Comparison of ENCODE assay signal across 22 mouse cellular contexts in the genomic region with DNA sequence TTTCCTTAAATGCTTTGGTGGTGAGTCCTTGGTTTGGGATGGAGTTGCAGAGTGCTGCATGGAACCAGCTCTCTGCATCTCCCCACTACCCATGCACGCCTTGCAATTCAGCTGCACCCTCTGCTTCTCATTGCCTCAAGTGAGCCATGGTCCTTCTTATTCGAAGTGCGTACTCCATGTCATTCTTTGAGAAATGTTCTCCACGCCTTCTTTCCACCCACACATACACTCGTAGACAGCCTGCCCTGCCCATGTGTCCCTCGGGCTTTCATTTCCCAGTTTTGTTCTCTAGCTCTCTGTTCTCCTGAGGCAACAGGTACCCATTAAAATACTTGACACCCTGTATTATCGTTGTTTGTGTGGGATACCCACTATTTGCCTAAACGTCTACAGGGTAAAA.
DNase-seq lines count a peak whose midpoint lies in the region; ATAC-seq and TF ChIP-seq lines count a peak whose summit lies in the region.
"Had no signal": no experiment of that assay in that cellular context is flagged by ENCODE, and none has a peak within 500 bp of the region (broad histone marks: within the 10 kb centered on the region; RNA-seq: fewer than 3 reads in every experiment).

No protein-coding gene starts in this region.

- no peaks in the 10 kb centered on the region for H3K36me3 ChIP-seq in hindbrain, embryonic 15.5 days
- no peaks in the 10 kb centered on the region for H3K36me3 ChIP-seq in hindbrain, embryonic 14.5 days (replicated peaks; ENCODE audit: control insufficient read depth, insufficient read depth)
- no peaks in the 10 kb centered on the region for H3K36me3 ChIP-seq in embryonic facial prominence, embryonic 15.5 days
- no peaks in the 10 kb centered on the region for H3K36me3 ChIP-seq in stomach, embryonic 15.5 days

- ATAC-seq in hindbrain, embryonic 15.5 days (ENCODE audit: low FRiP score, low read depth) = 0 out of 2 replicates have a peak, but pooled peaks have one; percentile 10
- ATAC-seq in hindbrain, embryonic 14.5 days (ENCODE audit: low FRiP score) = no peak
- no peak for ATAC-seq in embryonic facial prominence, embryonic 15.5 days (ENCODE audit: insufficient number of reproducible peaks, low FRiP score, low TSS enrichment, low read depth)
- ATAC-seq in stomach, embryonic 15.5 days (ENCODE audit: insufficient read depth, low FRiP score, low read depth) = no peak
- no peak for ATAC-seq in inflammation-experienced regulatory T-cells, adult 6 months
- ATAC-seq: intestine, embryonic 16.5 days; liver, embryonic 12.5 days had no signal

- peaks cover 18% of the 10 kb centered on the region for H3K4me1 ChIP-seq in hindbrain, embryonic 15.5 days (replicated peaks)
- 0 out of 2 replicates have a peak, but pooled peaks cover 13% of the 10 kb centered on the region for H3K4me1 ChIP-seq in hindbrain, embryonic 14.5 days (replicated peaks; ENCODE audit: control insufficient read depth, insufficient read depth, low read length)
- H3K4me1 ChIP-seq in lung, adult 2 months (ENCODE audit: control insufficient read depth, insufficient read depth, low read length) = peaks cover 5% of the 10 kb centered on the region; the same call in 1 of the 2 replicates
- H3K4me1 ChIP-seq in embryonic facial prominence, embryonic 15.5 days = peaks cover 62% of the 10 kb centered on the region
- peaks cover 24% of the 10 kb centered on the region for H3K4me1 ChIP-seq in stomach, embryonic 15.5 days

- no peak for TF ChIP-seq CTCF in lung, adult 2 months (IDR thresholded peaks at IDR 0.05; ENCODE audit: insufficient read depth, low read length)

- no peak overlapping the region for H3K4me3 ChIP-seq in hindbrain, embryonic 15.5 days
- H3K4me3 ChIP-seq in hindbrain, embryonic 14.5 days (replicated peaks; ENCODE audit: low read length) = no peak overlapping the region
- H3K4me3 ChIP-seq in lung, adult 2 months (replicated peaks; ENCODE audit: extremely low read depth, low read depth, low read length) = no peak overlapping the region
- no peak overlapping the region for H3K4me3 ChIP-seq in embryonic facial prominence, embryonic 15.5 days (replicated peaks)
- no peak overlapping the region for H3K4me3 ChIP-seq in stomach, embryonic 15.5 days (replicated peaks)
- H3K4me3 ChIP-seq: forebrain, embryonic 12.5 days; liver, embryonic 12.5 days; lung, embryonic 15.5 days; myocyte had no signal

- WGBS in hindbrain, embryonic 15.5 days = 69% methylated on average over 8 of the region's 8 CpGs
- WGBS in hindbrain, embryonic 14.5 days = 75% methylated on average over 8 of the region's 8 CpGs
- WGBS in lung, adult 2 months = 58% methylated on average over 8 of the region's 8 CpGs
- 56% methylated on average over 8 of the region's 8 CpGs for WGBS in embryonic facial prominence, embryonic 15.5 days
- WGBS in stomach, embryonic 15.5 days = 74% methylated on average over 8 of the region's 8 CpGs

- H3K4me2 ChIP-seq in hindbrain, embryonic 15.5 days = no peak overlapping the region
- H3K4me2 ChIP-seq in hindbrain, embryonic 14.5 days (replicated peaks) = no peak overlapping the region
- H3K4me2 ChIP-seq in embryonic facial prominence, embryonic 15.5 days (replicated peaks) = no peak overlapping the region
- H3K4me2 ChIP-seq in stomach, embryonic 15.5 days = no peak overlapping the region
- H3K4me2 ChIP-seq: forebrain, embryonic 12.5 days; heart, embryonic 11.5 days; liver, embryonic 12.5 days; lung, embryonic 15.5 days had no signal

- H3K27me3 ChIP-seq in hindbrain, embryonic 15.5 days = no peaks in the 10 kb centered on the region
- no peaks in the 10 kb centered on the region for H3K27me3 ChIP-seq in hindbrain, embryonic 14.5 days (ENCODE audit: control insufficient read depth, insufficient read depth, low read length)
- no peaks in the 10 kb centered on the region for H3K27me3 ChIP-seq in embryonic facial prominence, embryonic 15.5 days
- no peaks in the 10 kb centered on the region for H3K27me3 ChIP-seq in stomach, embryonic 15.5 days (replicated peaks)
- H3K27me3 ChIP-seq: forebrain, embryonic 12.5 days; liver, embryonic 12.5 days; lung, embryonic 15.5 days had no signal

- no peak overlapping the region for H3K9ac ChIP-seq in hindbrain, embryonic 15.5 days
- no peak overlapping the region for H3K9ac ChIP-seq in hindbrain, embryonic 14.5 days
- no peak overlapping the region for H3K9ac ChIP-seq in embryonic facial prominence, embryonic 15.5 days
- no peak overlapping the region for H3K9ac ChIP-seq in stomach, embryonic 15.5 days
- H3K9ac ChIP-seq: forebrain, embryonic 12.5 days; liver, embryonic 12.5 days; lung, embryonic 15.5 days had no signal

- no peaks in the 10 kb centered on the region for H3K9me3 ChIP-seq in hindbrain, embryonic 15.5 days
- H3K9me3 ChIP-seq in hindbrain, embryonic 14.5 days (ENCODE audit: control insufficient read depth, low read length) = no peaks in the 10 kb centered on the region
- H3K9me3 ChIP-seq in embryonic facial prominence, embryonic 15.5 days (replicated peaks) = no peaks in the 10 kb centered on the region
- H3K9me3 ChIP-seq in stomach, embryonic 15.5 days = no peaks in the 10 kb centered on the region
- H3K9me3 ChIP-seq: forebrain, embryonic 12.5 days; liver, embryonic 12.5 days; lung, embryonic 15.5 days had no signal

- H3K27ac ChIP-seq in hindbrain, embryonic 15.5 days (replicated peaks) = no peak overlapping the region; the same call in 1 of the 2 replicates
- H3K27ac ChIP-seq in hindbrain, embryonic 14.5 days = no peak overlapping the region
- peak overlapping the region; percentile 58; the same call in 1 of the 2 replicates for H3K27ac ChIP-seq in embryonic facial prominence, embryonic 15.5 days (replicated peaks)
- peak overlapping the region; percentile 36 for H3K27ac ChIP-seq in stomach, embryonic 15.5 days
- H3K27ac ChIP-seq: forebrain, embryonic 12.5 days; liver, embryonic 12.5 days; lung, embryonic 15.5 days had no signal

- no peak for TF ChIP-seq POLR2A in lung, adult 2 months (IDR thresholded peaks at IDR 0.05; ENCODE audit: borderline replicate concordance, extremely low read depth, low read depth, low read length)

- DNase-seq in hindbrain, embryonic 14.5 days (ENCODE audit: low spot score) = no peak
- DNase-seq in lung, postnatal 36 days = peak; percentile 47
- no peak for DNase-seq in lung, adult 2 months
- no peak for DNase-seq in left cerebral cortex, adult 11 months (ENCODE audit: low spot score)
- DNase-seq: cerebellum, adult 18-20 months; cerebellum, postnatal 36 days; gastrocnemius, postnatal 36 days; heart, postnatal 4 days; kidney, postnatal 14 days; midbrain, embryonic 14.5 days; right cerebral cortex, postnatal 14 days; thymus, adult 18-20 months had no signal

Comparison
In these comparisons a context has a peak if more than half of its experiments do, and no peak if none do; other contexts are left out.
1. H3K27ac ChIP-seq: peak in embryonic facial prominence, embryonic 15.5 days (single experiment) and stomach, embryonic 15.5 days (single experiment); none in hindbrain, embryonic 15.5 days (single experiment) and hindbrain, embryonic 14.5 days (single experiment).